Mouse (Mus musculus) testis, adult 2 months (tissue): Measurements from ENCODE around the gene Gm12830.

Source experiments
- CTCF ChIP-seq: fragments of 200-500 bp; IDR thresholded peaks from 2 replicates; pipeline ENCODE4 v1.5.1; 2012; ENCODE audit warnings: low read depth, mild to moderate bottlenecking, inconsistent platforms, low read length, moderate library complexity; ENCODE audit not compliant: control insufficient read depth, insufficient read depth, insufficient replicate concordance
- POLR2A ChIP-seq: fragments of 200-500 bp; IDR thresholded peaks from 2 replicates; pipeline ENCODE4 v1.6.1; 2012; ENCODE audit warnings: low read depth, mild to moderate bottlenecking, inconsistent platforms, low read length, moderate library complexity; ENCODE audit not compliant: control insufficient read depth

- TF ChIP-seq POLR2A (no peak), CTCF (no peak)
Observed at GRCm38 (mm10) chr4:114818963-114819702, 2.4 kb upstream of the Gm12830 start.
